Mouse (Mus musculus): Measurements from ENCODE around the gene Arap2.

Gene Arap2

GRCm38 (mm10) chr5:62777804-62778203 lies 11.8 kb upstream of the Arap2 start:
- Histone ChIP-seq H3K27me3 (ENCODE audit: insufficient read depth, low read length) (no peaks in the 10 kb centered on the region), H3K4me3 (replicated peaks; ENCODE audit: low read length) (no peak overlapping the region), H3K4me1 (replicated peaks; ENCODE audit: low read depth, low read length) (no peaks in the 10 kb centered on the region), H3K36me3 (ENCODE audit: insufficient read depth, low read length) (no peaks in the 10 kb centered on the region), H3K9me3 (ENCODE audit: low read length) (no peaks in the 10 kb centered on the region)
- TF ChIP-seq CTCF (conservative IDR thresholded peaks at IDR 0.05; ENCODE audit: low read length) (no peak), NANOG (IDR thresholded peaks at IDR 0.05; ENCODE audit: borderline replicate concordance, low read length) (no peak), POU5F1 (IDR thresholded peaks at IDR 0.05; ENCODE audit: borderline replicate concordance, low read length) (no peak)

- H3K36me3 ChIP-seq (ENCODE audit: insufficient read depth, low read length), result no peaks in the 10 kb centered on the region
- H3K9me3 ChIP-seq (ENCODE audit: low read length), result no peaks in the 10 kb centered on the region
- TF ChIP-seq POU5F1 (IDR thresholded peaks at IDR 0.05; ENCODE audit: borderline replicate concordance, low read length), result no peak
- TF ChIP-seq CTCF (conservative IDR thresholded peaks at IDR 0.05; ENCODE audit: low read length), result no peak
- TF ChIP-seq NANOG (IDR thresholded peaks at IDR 0.05; ENCODE audit: borderline replicate concordance, low read length), result no peak
- H3K4me1 ChIP-seq (replicated peaks; ENCODE audit: low read depth, low read length), result peaks cover under 1% of the 10 kb centered on the region; the same call in 1 of the 2 replicates
- H3K4me3 ChIP-seq (replicated peaks; ENCODE audit: low read length), result no peak overlapping the region
- H3K27me3 ChIP-seq (ENCODE audit: insufficient read depth, low read length), result no peaks in the 10 kb centered on the region
Measured at GRCm38 (mm10) chr5:62771775-62772599, 6.0 kb upstream of the Arap2 start.

GRCm38 (mm10) chr5:62765459-62765783 lies 538 bp downstream of the Arap2 start:
- TF ChIP-seq POU5F1 (IDR thresholded peaks at IDR 0.05; ENCODE audit: borderline replicate concordance, low read length) (no peak), NANOG (IDR thresholded peaks at IDR 0.05; ENCODE audit: borderline replicate concordance, low read length) (no peak), CTCF (conservative IDR thresholded peaks at IDR 0.05; ENCODE audit: low read length) (no peak)
- no peaks in the 10 kb centered on the region for H3K9me3 ChIP-seq (ENCODE audit: low read length)
- no peaks in the 10 kb centered on the region for H3K27me3 ChIP-seq (ENCODE audit: insufficient read depth, low read length)
- H3K4me1 ChIP-seq (replicated peaks; ENCODE audit: low read depth, low read length), result peaks cover 29% of the 10 kb centered on the region
- peak overlapping the region; percentile 83 for H3K4me3 ChIP-seq (replicated peaks; ENCODE audit: low read length)
- no peaks in the 10 kb centered on the region for H3K36me3 ChIP-seq (ENCODE audit: insufficient read depth, low read length)

- Histone ChIP-seq H3K4me1 (replicated peaks; ENCODE audit: low read depth, low read length) (peaks cover 29% of the 10 kb centered on the region), H3K27me3 (ENCODE audit: insufficient read depth, low read length) (no peaks in the 10 kb centered on the region), H3K4me3 (replicated peaks; ENCODE audit: low read length) (no peak overlapping the region), H3K9me3 (ENCODE audit: low read length) (no peaks in the 10 kb centered on the region), H3K36me3 (ENCODE audit: insufficient read depth, low read length) (no peaks in the 10 kb centered on the region)
- no peak for TF ChIP-seq NANOG (IDR thresholded peaks at IDR 0.05; ENCODE audit: borderline replicate concordance, low read length)
- no peak for TF ChIP-seq CTCF (conservative IDR thresholded peaks at IDR 0.05; ENCODE audit: low read length)
- TF ChIP-seq POU5F1 (IDR thresholded peaks at IDR 0.05; ENCODE audit: borderline replicate concordance, low read length), result no peak
Measured at GRCm38 (mm10) chr5:62764161-62764560, 1.8 kb downstream of the Arap2 start.

GRCm38 (mm10) chr5:62763046-62763445 lies 2.9 kb downstream of the Arap2 start:
- no peak for TF ChIP-seq CTCF (conservative IDR thresholded peaks at IDR 0.05; ENCODE audit: low read length)
- Histone ChIP-seq H3K4me1 (replicated peaks; ENCODE audit: low read depth, low read length) (peaks cover 29% of the 10 kb centered on the region), H3K27me3 (ENCODE audit: insufficient read depth, low read length) (no peaks in the 10 kb centered on the region), H3K4me3 (replicated peaks; ENCODE audit: low read length) (no peak overlapping the region), H3K9me3 (ENCODE audit: low read length) (no peaks in the 10 kb centered on the region), H3K36me3 (ENCODE audit: insufficient read depth, low read length) (no peaks in the 10 kb centered on the region)

DNA sequence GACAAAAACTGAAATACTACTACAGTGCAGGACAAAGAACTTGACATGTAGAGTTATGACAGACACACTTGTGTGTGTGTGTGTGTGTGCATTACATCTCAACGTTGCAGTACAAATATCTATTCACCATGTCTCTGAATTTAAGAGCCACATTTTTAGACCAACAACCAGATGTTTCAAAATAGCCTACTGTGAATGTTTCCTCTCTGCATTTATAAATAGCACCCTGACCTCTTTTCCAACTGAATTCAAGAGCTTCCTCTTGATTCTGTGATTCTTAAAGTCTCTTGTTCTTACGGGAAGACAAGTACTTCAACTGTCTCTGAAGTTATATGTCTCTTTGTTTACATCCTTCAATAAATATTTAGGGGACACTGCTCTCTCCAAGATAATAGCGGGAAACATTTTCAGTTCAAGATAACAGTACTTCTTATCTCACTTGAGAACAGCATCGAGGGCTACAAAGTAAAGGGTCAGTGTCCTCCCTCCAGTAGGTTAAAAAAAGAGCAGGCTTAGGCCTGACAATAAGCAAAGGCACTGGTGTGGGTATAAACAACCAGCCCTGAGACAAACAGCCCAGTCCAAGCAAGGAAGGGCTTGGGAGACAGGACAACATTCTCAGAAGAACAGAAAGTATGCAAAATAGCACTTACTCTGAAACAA lies 3.5 kb downstream of the Arap2 start:
- H3K36me3 ChIP-seq (ENCODE audit: insufficient read depth, low read length), result no peaks in the 10 kb centered on the region
- TF ChIP-seq POU5F1 (IDR thresholded peaks at IDR 0.05; ENCODE audit: borderline replicate concordance, low read length), result no peak
- TF ChIP-seq NANOG (IDR thresholded peaks at IDR 0.05; ENCODE audit: borderline replicate concordance, low read length), result no peak
- TF ChIP-seq CTCF (conservative IDR thresholded peaks at IDR 0.05; ENCODE audit: low read length), result no peak
- H3K9me3 ChIP-seq (ENCODE audit: low read length), result no peaks in the 10 kb centered on the region
- H3K4me3 ChIP-seq (replicated peaks; ENCODE audit: low read length), result no peak overlapping the region
- peaks cover 29% of the 10 kb centered on the region for H3K4me1 ChIP-seq (replicated peaks; ENCODE audit: low read depth, low read length)
- no peaks in the 10 kb centered on the region for H3K27me3 ChIP-seq (ENCODE audit: insufficient read depth, low read length)

DNA sequence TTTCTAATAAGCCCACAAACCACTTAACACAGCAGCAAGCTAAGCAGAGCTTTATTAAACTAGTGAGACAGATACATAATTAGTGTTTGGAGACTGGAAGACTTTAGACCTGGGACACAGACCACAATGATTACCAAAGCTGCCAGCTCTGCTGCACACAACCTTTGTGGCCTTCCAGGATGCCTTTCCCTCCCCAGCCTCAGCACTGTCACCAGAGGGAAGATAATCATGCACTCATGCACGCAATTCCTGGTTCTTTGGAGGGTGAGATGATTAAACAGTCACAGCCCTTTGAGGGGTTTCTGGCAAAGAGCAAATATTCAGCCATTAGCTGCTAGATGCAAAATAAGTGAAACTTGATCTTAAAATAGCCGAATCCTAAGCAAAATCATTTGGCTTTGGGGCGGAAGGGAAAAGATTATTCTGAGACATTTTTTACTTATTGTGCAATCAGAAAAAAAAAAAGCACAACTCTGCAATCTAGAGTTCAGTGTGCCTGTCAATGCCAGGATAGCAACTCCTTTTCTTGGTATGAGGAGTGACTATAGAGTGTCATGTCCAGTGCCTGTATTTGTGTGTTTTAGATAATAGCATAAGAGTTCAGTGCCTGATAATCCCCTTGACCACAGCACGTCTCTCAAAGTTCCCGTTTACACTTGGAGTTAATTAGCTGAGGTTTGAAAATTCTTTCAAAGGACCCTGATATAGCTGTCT lies 5.0 kb downstream of the Arap2 start:
- Histone ChIP-seq H3K9me3 (ENCODE audit: low read length) (no peaks in the 10 kb centered on the region), H3K36me3 (ENCODE audit: insufficient read depth, low read length) (no peaks in the 10 kb centered on the region), H3K27me3 (ENCODE audit: insufficient read depth, low read length) (no peaks in the 10 kb centered on the region), H3K4me1 (replicated peaks; ENCODE audit: low read depth, low read length) (peaks cover 22% of the 10 kb centered on the region), H3K4me3 (replicated peaks; ENCODE audit: low read length) (no peak overlapping the region)
- TF ChIP-seq POU5F1 (IDR thresholded peaks at IDR 0.05; ENCODE audit: borderline replicate concordance, low read length) (no peak), CTCF (conservative IDR thresholded peaks at IDR 0.05; ENCODE audit: low read length) (no peak), NANOG (IDR thresholded peaks at IDR 0.05; ENCODE audit: borderline replicate concordance, low read length) (no peak)

- no peaks in the 10 kb centered on the region for H3K36me3 ChIP-seq (ENCODE audit: insufficient read depth, low read length)
- H3K27me3 ChIP-seq (ENCODE audit: insufficient read depth, low read length), result no peaks in the 10 kb centered on the region
- no peak for TF ChIP-seq NANOG (IDR thresholded peaks at IDR 0.05; ENCODE audit: borderline replicate concordance, low read length)
- TF ChIP-seq POU5F1 (IDR thresholded peaks at IDR 0.05; ENCODE audit: borderline replicate concordance, low read length), result no peak
- no peak for TF ChIP-seq CTCF (conservative IDR thresholded peaks at IDR 0.05; ENCODE audit: low read length)
- no peaks in the 10 kb centered on the region for H3K4me1 ChIP-seq (replicated peaks; ENCODE audit: low read depth, low read length)
- no peaks in the 10 kb centered on the region for H3K9me3 ChIP-seq (ENCODE audit: low read length)
- H3K4me3 ChIP-seq (replicated peaks; ENCODE audit: low read length), result no peak overlapping the region
Measured at GRCm38 (mm10) chr5:62755808-62756527, 10.0 kb downstream of the Arap2 start.
